Mouse (Mus musculus) G1E (cell line): ENCODE measurements around the gene Dapp1.

ENCODE experiments used
- CTCF ChIP-seq: IDR thresholded peaks from 2 replicates; pipeline ENCODE4 v1.5.1; 2012; ENCODE audit warnings: low read depth, low read length, inconsistent platforms, mixed read lengths
- GATA1 ChIP-seq: IDR thresholded peaks from 2 replicates; pipeline ENCODE4 v1.6.1; 2012; ENCODE audit warnings: borderline replicate concordance, low read length, inconsistent platforms, mixed read lengths
- GATA2 ChIP-seq: IDR thresholded peaks from 2 replicates; pipeline ENCODE4 v1.6.1; 2012; ENCODE audit warnings: low read depth, low read length, inconsistent platforms, borderline replicate concordance
- POLR2AphosphoS5 ChIP-seq: IDR thresholded peaks from 2 replicates; pipeline ENCODE4 v1.6.1; 2012; ENCODE audit warnings: low read depth, low read length, inconsistent platforms; ENCODE audit not compliant: insufficient replicate concordance

DNA sequence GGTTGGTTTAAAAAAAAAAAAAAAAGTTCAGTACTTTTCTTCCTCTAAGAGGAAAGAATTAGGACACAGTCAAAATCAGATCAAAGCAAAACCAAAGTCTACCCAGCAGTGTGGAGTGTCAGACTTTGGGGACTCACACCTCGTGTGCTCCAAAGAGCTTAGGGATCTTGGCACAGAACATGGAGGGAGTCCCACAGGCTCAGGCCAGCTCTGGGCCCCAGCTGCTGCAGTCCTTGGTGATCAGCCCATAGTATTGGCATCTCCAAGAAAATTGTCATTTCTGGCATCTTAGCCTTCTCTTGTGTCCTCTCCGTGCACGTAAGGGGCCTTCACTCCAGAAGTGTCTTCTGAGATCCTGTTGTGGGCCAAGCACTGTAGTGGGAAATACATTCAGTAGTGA is 90.3 kb downstream of the Dapp1 start:
- TF ChIP-seq CTCF, result no peak
- no peak for TF ChIP-seq GATA1
- TF ChIP-seq GATA2, result no peak
- no peak for TF ChIP-seq POLR2AphosphoS5
